In the genomic region with DNA sequence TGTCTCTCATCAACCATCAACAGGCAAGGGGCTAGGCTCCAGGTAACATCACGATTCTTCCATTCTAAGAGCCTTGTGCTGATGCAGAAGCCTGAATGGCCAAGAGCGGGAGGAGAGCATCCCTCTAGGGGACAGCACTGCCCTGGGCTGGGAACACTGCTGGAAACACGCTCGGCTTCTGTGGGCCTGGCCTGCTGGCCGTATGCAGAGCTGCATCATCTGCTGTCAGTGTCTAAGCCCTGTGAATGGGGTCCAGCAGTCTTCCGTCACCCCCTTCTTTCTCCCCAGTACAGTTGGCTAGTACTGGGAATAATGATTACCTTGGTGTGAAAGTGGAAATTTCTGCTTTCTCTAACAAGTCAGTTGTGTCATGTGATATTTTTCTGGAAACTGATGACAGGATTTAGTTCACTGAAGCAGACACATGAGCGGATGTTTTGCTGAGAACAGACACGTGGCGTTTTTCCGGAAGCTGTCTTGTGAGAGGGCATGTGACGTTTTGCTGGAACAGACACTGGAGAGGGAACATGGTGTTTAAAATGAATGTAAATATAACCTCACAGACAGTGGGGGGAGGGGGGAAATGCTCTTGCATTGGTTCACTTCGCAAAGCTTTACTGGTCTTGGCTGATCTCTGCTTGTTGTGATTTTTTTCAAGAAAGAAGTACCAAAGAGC, we compare ENCODE assay signal across 18 mouse cellular contexts. TPM values are rescaled to one million over a fixed set of nuclear protein-coding genes. Genes with fewer than 3 reads are reported as not detected.
DNase-seq lines count a peak whose midpoint lies in the region; ATAC-seq lines count a peak whose summit lies in the region.
"Had no signal": no experiment of that assay in that cellular context is flagged by ENCODE, and none has a peak within 500 bp of the region (broad histone marks: within the 10 kb centered on the region; RNA-seq: fewer than 3 reads in every experiment).

No protein-coding gene starts in this region.

- no peak overlapping the region for H3K9ac ChIP-seq in forebrain, embryonic 14.5 days (ENCODE audit: low read length)
- H3K9ac ChIP-seq: heart, embryonic 15.5 days; liver, embryonic 14.5 days; midbrain, embryonic 13.5 days; neural tube, embryonic 13.5 days had no signal

- 0 out of 2 replicates have a peak, but pooled peaks have one; percentile 32 for ATAC-seq in forebrain, embryonic 14.5 days
- ATAC-seq: midbrain, embryonic 13.5 days had no signal

- H3K27me3 ChIP-seq in forebrain, embryonic 14.5 days (replicated peaks; ENCODE audit: control insufficient read depth, insufficient read depth, low read length) = no peaks in the 10 kb centered on the region
- H3K27me3 ChIP-seq in forebrain, embryonic 10.5 days (ENCODE audit: poor library complexity, severe bottlenecking) = no peaks in the 10 kb centered on the region
- H3K27me3 ChIP-seq: heart, embryonic 15.5 days; midbrain, embryonic 13.5 days; neural tube, embryonic 13.5 days had no signal

- 74% methylated on average over 12 of the region's 12 CpGs for WGBS in forebrain, embryonic 14.5 days
- WGBS in forebrain, embryonic 10.5 days = 86% methylated on average over 12 of the region's 12 CpGs

- H3K9me3 ChIP-seq in forebrain, embryonic 14.5 days (replicated peaks; ENCODE audit: control insufficient read depth, low read length) = no peaks in the 10 kb centered on the region
- peaks cover 13% of the 10 kb centered on the region; the same call in 1 of the 2 replicates for H3K9me3 ChIP-seq in forebrain, embryonic 10.5 days
- H3K9me3 ChIP-seq: heart, embryonic 15.5 days; neural tube, embryonic 13.5 days had no signal

- H3K4me2 ChIP-seq in forebrain, embryonic 14.5 days (ENCODE audit: low read length) = no peak overlapping the region
- H3K4me2 ChIP-seq: heart, embryonic 15.5 days; midbrain, embryonic 13.5 days; neural tube, embryonic 13.5 days had no signal

- H3K4me3 ChIP-seq in forebrain, embryonic 14.5 days (ENCODE audit: low read depth, low read length) = no peak overlapping the region
- no peak overlapping the region for H3K4me3 ChIP-seq in forebrain, embryonic 10.5 days
- H3K4me3 ChIP-seq: heart, embryonic 15.5 days; midbrain, embryonic 13.5 days; neural tube, embryonic 13.5 days had no signal

- peak; percentile 53 for DNase-seq in forebrain, embryonic 14.5 days (ENCODE audit: low spot score)
- DNase-seq in forebrain, embryonic 10.5 days (ENCODE audit: extremely low spot score, low spot score) = no peak
- peak; percentile 4 to 15 for DNase-seq in kidney, adult 8-10 months
- DNase-seq in kidney, postnatal 14 days = no peak
- peak; percentile 8 to 20 for DNase-seq in kidney, postnatal 4 days
- peak; percentile 53 for DNase-seq in yolk sac, embryonic 10.5 days (ENCODE audit: low spot score)
- no peak for DNase-seq in layer of hippocampus, adult 8-10 months (ENCODE audit: low spot score in 2 of 2)
- DNase-seq in right cerebral cortex, postnatal 25 days = no peak
- DNase-seq: adrenal gland, postnatal 14 days; cerebellum, adult 11 months; right cerebral cortex, adult 18-20 months had no signal

- H3K4me1 ChIP-seq in forebrain, embryonic 14.5 days (ENCODE audit: control insufficient read depth, insufficient read depth, low read length) = no peaks in the 10 kb centered on the region
- no peaks in the 10 kb centered on the region for H3K4me1 ChIP-seq in forebrain, embryonic 10.5 days
- H3K4me1 ChIP-seq: heart, embryonic 15.5 days; midbrain, embryonic 13.5 days; neural tube, embryonic 13.5 days had no signal

- no peak overlapping the region for H3K27ac ChIP-seq in forebrain, embryonic 14.5 days (ENCODE audit: low read depth, low read length)
- H3K27ac ChIP-seq in forebrain, embryonic 10.5 days = no peak overlapping the region
- H3K27ac ChIP-seq: heart, embryonic 15.5 days; liver, embryonic 14.5 days; midbrain, embryonic 13.5 days; neural tube, embryonic 13.5 days had no signal

- no peaks in the 10 kb centered on the region for H3K36me3 ChIP-seq in forebrain, embryonic 14.5 days (ENCODE audit: control insufficient read depth, insufficient read depth, low read length)
- H3K36me3 ChIP-seq in forebrain, embryonic 10.5 days (replicated peaks) = no peaks in the 10 kb centered on the region
- H3K36me3 ChIP-seq: heart, embryonic 15.5 days; midbrain, embryonic 13.5 days; neural tube, embryonic 13.5 days had no signal

RNA-seq across cellular contexts. Expression of gene Fcnb, which starts 42.2 kb away (rescaled TPM):
- polyA plus RNA-seq in forebrain, embryonic 14.5 days (2014; fragmentation: Nextera tagmentation; extraction: Ambion mirVana) = not detected in 2 replicates
- polyA plus RNA-seq in forebrain, embryonic 10.5 days (2016; fragmentation: Nextera tagmentation; extraction: Ambion mirVana) = not detected in 2 replicates
- not detected for total RNA-seq in layer of hippocampus, adult 8-10 months (2022)
- total RNA-seq: left cerebral cortex, postnatal 14 days had no signal
- polyA plus RNA-seq: cortical plate, adult 2 months; large intestine, adult 2 months; midbrain, embryonic 13.5 days had no signal

Comparison
In these comparisons a context has a peak if more than half of its experiments do, and no peak if none do; other contexts are left out.
1. DNase-seq: peak in forebrain, embryonic 14.5 days (single experiment), kidney, adult 8-10 months (2 of 2), kidney, postnatal 4 days (2 of 2) and yolk sac, embryonic 10.5 days (single experiment); none in forebrain, embryonic 10.5 days (single experiment), kidney, postnatal 14 days (single experiment), layer of hippocampus, adult 8-10 months (0 of 2) and right cerebral cortex, postnatal 25 days (single experiment).